Mouse (Mus musculus) liver, adult 2 months (tissue): Measurements from ENCODE around the gene Prokr2.

Experiments used
- CTCF ChIP-seq: fragments of 200-500 bp; IDR thresholded peaks from 2 replicates; pipeline ENCODE4 v1.5.1; 2011; ENCODE audit warnings: low read depth, low read length, control low read depth
- POLR2A ChIP-seq: fragments of 200-500 bp; IDR thresholded peaks from 2 replicates; pipeline ENCODE4 v1.6.1; 2011; ENCODE audit warnings: low read length, control low read depth; ENCODE audit not compliant: insufficient read depth; ENCODE audit errors: extremely low read depth

DNA sequence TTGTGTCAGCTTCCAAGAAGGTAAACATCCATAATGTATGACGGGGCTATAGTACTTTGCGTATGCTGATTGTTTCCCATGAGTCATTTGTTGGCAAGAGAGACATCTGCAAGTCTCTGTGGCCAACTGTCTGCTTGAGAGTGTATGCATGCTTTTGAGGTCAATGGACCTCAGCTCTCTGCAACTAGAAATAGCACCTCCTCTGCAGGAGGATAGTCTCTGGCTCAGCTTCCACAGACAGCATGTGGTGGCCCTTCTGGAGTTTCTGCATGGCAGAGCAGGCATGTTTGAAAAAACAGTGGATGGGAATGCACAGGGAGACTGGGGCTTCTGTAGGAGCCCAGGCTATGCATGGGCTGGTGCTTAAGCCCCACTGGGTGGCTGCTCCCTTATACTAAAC, 7.8 kb downstream of the Prokr2 start:
- no peak for TF ChIP-seq CTCF
- TF ChIP-seq POLR2A: no peak
